Mouse (Mus musculus) stomach, postnatal 0 days (tissue): ENCODE measurements at regions not wholly inside any gene's neighbourhood (a gene's known extent, or its start where the extent isn't known, plus 50 kb on each side); places are given as distances from the start of the nearest gene placed in this dataset.
A peak's percentile ranks its signal among the peaks of the same experiment; 100 is the strongest.
"Not testable (repeated sequence)": the region's sequence is repeated elsewhere in the genome, so short reads cannot be mapped to it uniquely, and the experiment has no call there.

Experiments used
- ATAC-seq: fragments of 200-750 bp; cut with Nextera tagmentation; 2 replicates; pipeline ENCODE4 v1.8.0; 2017; ENCODE audit not compliant: low FRiP score, low TSS enrichment
- DNase-seq: peaks from one replicate; pipeline ENCODE4 v3.0.0-alpha.2; 2016; ENCODE audit warnings: low spot score
- H3K27ac ChIP-seq: fragments of 300-500 bp; sonication (generic); replicated peaks from 2 replicates; pipeline ENCODE4 v1.5.1; 2014; ENCODE audit warnings: mild to moderate bottlenecking, control low read depth
- H3K27me3 ChIP-seq: fragments of 300-500 bp; sonication (generic); 2 replicates; pipeline ENCODE4 v1.6.1; 2014; ENCODE audit warnings: low read length; ENCODE audit not compliant: control insufficient read depth, insufficient read depth
- H3K36me3 ChIP-seq: fragments of 300-500 bp; sonication (generic); 2 replicates; pipeline ENCODE4 v1.6.1; 2014; ENCODE audit warnings: low read length, mixed read lengths; ENCODE audit not compliant: control insufficient read depth, insufficient read depth
- H3K4me1 ChIP-seq: fragments of 300-500 bp; sonication (generic); replicated peaks from 2 replicates; pipeline ENCODE4 v1.6.1; 2014; ENCODE audit warnings: antibody characterized with exemption; ENCODE audit not compliant: control insufficient read depth, insufficient read depth
- H3K4me2 ChIP-seq: fragments of 300-500 bp; sonication (generic); replicated peaks from 2 replicates; pipeline ENCODE4 v1.6.1; 2014; ENCODE audit warnings: low read depth, mild to moderate bottlenecking, control low read depth, moderate library complexity
- H3K4me3 ChIP-seq: fragments of 300-500 bp; sonication (generic); 2 replicates; pipeline ENCODE4 v1.5.1; 2014; ENCODE audit warnings: low read depth, low read length, control low read depth
- H3K9ac ChIP-seq: fragments of 300-500 bp; sonication (generic); 2 replicates; pipeline ENCODE4 v1.6.1; 2014; ENCODE audit warnings: mild to moderate bottlenecking, low read length, control low read depth, mixed read lengths
- H3K9me3 ChIP-seq: fragments of 300-500 bp; sonication (generic); 2 replicates; pipeline ENCODE4 v1.6.1; 2016; ENCODE audit warnings: low read length; ENCODE audit not compliant: control insufficient read depth
- CTCF ChIP-seq: IDR thresholded peaks from 2 replicates; pipeline ENCODE4 v1.5.1; 2016; ENCODE audit warnings: antibody characterized with exemption, low read depth, mild to moderate bottlenecking, moderate library complexity
- EP300 ChIP-seq: optimal IDR thresholded peaks from 2 replicates; pipeline ENCODE3; 2016; ENCODE audit warnings: antibody characterized with exemption
- WGBS: fragments of 180-500 bp; shearing (Covaris S2); extraction: QIAGEN DNeasy Blood & Tissue Kit; methylation state at CpG from one replicate; pipeline ENCODE4 v1.1.7; 2014; 5-methylcytosine and 5-hydroxymethylcytosine counted together

DNA sequence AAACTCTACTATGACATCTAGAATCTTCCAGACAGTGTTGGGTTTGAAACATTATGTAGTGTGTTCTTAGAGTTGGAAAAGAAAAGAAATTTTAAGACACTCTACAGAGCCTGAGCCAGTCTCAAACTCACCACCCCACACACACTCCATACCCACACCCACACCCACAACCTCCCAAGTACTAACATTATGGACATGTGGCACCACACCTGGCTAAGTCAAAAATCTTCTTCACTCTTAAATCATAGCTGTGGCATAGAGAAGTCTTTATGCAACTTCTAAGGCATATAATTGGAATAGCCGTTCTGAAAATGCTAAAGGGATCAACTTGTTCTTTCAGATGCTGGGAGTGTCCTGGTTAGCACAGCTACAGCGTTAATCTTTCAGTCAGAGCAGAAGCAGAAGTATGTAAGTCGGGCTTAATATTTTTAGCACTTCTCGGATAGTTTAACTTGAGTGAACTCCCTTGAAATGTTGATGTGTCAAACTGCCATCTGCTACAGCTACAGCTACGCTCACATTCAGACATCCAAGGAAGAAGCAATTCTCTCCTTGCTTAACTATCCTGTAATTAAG, 68.6 kb upstream of the Creb1 start:
- Histone ChIP-seq H3K27me3 (no peaks in the 10 kb centered on the region), H3K4me2 (no peak overlapping the region), H3K36me3 (no peaks in the 10 kb centered on the region), H3K9ac (no peak overlapping the region), H3K4me1 (no peaks in the 10 kb centered on the region), H3K27ac (no peak overlapping the region), H3K4me3 (no peak overlapping the region), H3K9me3 (no peaks in the 10 kb centered on the region)
- TF ChIP-seq CTCF: no peak
- no peak for TF ChIP-seq EP300
- DNase-seq (no peak), ATAC-seq (no peak)
- WGBS: 57% methylated on average over 5 of the region's 5 CpGs

DNA sequence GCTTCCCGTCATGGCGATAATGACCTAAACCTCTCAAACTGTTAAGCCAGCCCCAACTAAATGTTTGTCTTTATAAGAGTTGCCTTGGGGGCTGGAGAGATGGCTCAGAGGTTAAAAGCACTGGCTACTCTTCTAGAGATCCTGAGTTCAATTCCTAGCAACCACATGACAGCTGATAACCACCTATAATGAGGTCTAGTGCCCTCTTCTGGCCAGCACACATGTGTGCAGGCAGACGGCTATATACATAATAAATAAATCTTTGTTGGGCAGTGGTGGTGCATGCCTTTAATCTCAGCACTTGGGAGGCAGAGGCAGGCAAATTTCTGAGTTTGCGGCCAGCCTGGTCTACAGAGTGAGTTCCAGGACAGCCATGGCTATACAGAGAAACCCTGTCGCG, 70.8 kb upstream of the Creb1 start:
- ATAC-seq, H3K9me3 ChIP-seq: not testable (repeated sequence)
- WGBS: 92% methylated on average over 6 of the region's 6 CpGs

GRCm38 (mm10) chr1:64457872-64458271, 74.6 kb upstream of the Creb1 start:
- Histone ChIP-seq H3K36me3 (no peaks in the 10 kb centered on the region), H3K4me2 (no peak overlapping the region), H3K4me1 (no peaks in the 10 kb centered on the region), H3K9me3 (no peaks in the 10 kb centered on the region), H3K9ac (no peak overlapping the region), H3K27me3 (no peaks in the 10 kb centered on the region), H3K4me3 (no peak overlapping the region), H3K27ac (no peak overlapping the region)
- ATAC-seq (no peak), DNase-seq (no peak)
- TF ChIP-seq CTCF: peak; percentile 8; the same call in 1 of the 2 replicates
- no peak for TF ChIP-seq EP300
- 65% methylated on average over 5 of the region's 5 CpGs for WGBS

More for the DNA sequence above, 70.8 kb upstream of the Creb1 start:
- peak; percentile 16; the same call in 1 of the 2 replicates for TF ChIP-seq CTCF
- H3K27me3 ChIP-seq, H3K36me3 ChIP-seq, H3K9ac ChIP-seq, H3K4me3 ChIP-seq, DNase-seq, H3K27ac ChIP-seq, H3K4me1 ChIP-seq, H3K4me2 ChIP-seq: not testable (repeated sequence)

DNA sequence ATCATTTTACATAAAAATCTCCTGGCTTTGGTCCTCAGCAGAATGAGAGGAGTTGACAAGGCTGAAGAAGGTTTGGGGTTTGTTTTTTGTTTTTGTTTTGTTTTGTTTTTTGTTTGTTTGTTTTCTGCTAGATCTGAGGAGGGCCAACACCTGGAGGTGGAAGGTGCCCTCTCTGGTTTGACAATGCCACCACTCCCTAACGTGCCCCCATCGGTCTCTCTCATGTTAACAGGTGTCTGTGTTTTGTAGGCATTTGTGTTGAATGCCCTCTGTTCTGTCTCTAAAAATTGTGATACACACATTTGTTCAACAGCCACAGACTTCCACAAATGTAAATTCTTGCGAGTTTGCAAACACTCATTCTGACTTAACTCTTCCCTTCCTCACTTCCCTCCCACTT, 83.3 kb upstream of the Creb1 start:
- H3K4me1 ChIP-seq: no peaks in the 10 kb centered on the region
- no peak for TF ChIP-seq EP300
- TF ChIP-seq CTCF: no peak
- H3K9me3 ChIP-seq: no peaks in the 10 kb centered on the region
- no peak overlapping the region for H3K4me3 ChIP-seq
- no peak overlapping the region for H3K27ac ChIP-seq
- no peak overlapping the region for H3K4me2 ChIP-seq
- H3K36me3 ChIP-seq: no peaks in the 10 kb centered on the region
- no peaks in the 10 kb centered on the region for H3K27me3 ChIP-seq
- no peak overlapping the region for H3K9ac ChIP-seq
- ATAC-seq (no peak), DNase-seq (no peak)
- WGBS: 77% methylated on average over 3 of the region's 3 CpGs

DNA sequence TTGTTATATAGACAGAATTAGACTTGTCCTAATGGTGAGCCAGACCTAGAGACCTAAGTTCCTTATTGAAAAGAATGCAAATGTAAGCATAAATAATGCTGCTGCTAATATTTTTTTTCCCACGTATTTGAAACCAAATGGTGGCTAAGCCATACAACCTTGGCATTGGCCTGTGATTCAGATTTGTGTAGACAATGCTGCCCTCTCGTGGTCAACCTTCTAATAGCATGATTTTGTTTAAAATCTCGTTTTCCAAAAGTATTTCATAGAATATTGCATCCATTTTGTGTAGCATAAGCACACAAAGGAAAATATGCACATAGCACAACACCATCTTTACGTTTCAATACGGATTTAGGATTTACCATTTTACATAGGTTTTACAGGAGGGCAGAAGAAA, 84.4 kb upstream of the Creb1 start:
- peak; percentile 43 for DNase-seq
- Histone ChIP-seq H3K27ac (no peak overlapping the region), H3K4me3 (no peak overlapping the region), H3K27me3 (no peaks in the 10 kb centered on the region), H3K9ac (no peak overlapping the region), H3K36me3 (no peaks in the 10 kb centered on the region), H3K4me1 (no peaks in the 10 kb centered on the region), H3K4me2 (no peak overlapping the region), H3K9me3 (no peaks in the 10 kb centered on the region)
- WGBS: under 1% methylated on average over 5 of the region's 5 CpGs
- ATAC-seq: no peak
- TF ChIP-seq EP300 (no peak), CTCF (peak; percentile 91)

GRCm38 (mm10) chr1:64446492-64446891, 86.0 kb upstream of the Creb1 start:
- Histone ChIP-seq H3K4me2 (no peak overlapping the region), H3K4me3 (no peak overlapping the region), H3K27ac (no peak overlapping the region), H3K9me3 (no peaks in the 10 kb centered on the region), H3K36me3 (no peaks in the 10 kb centered on the region), H3K27me3 (no peaks in the 10 kb centered on the region), H3K9ac (no peak overlapping the region), H3K4me1 (no peaks in the 10 kb centered on the region)
- ATAC-seq (no peak), DNase-seq (no peak)
- TF ChIP-seq CTCF (no peak), EP300 (no peak)
- WGBS: 63% methylated on average over 4 of the region's 4 CpGs
